Mouse (Mus musculus): ENCODE data around the gene Rgcc. TPM values are rescaled to one million over a fixed set of nuclear protein-coding genes. Genes with fewer than 3 reads are reported as not detected.

Rgcc gene
- total RNA-seq, 2 experiments from 2014 or later: 41.4 to 42.2 TPM

DNA sequence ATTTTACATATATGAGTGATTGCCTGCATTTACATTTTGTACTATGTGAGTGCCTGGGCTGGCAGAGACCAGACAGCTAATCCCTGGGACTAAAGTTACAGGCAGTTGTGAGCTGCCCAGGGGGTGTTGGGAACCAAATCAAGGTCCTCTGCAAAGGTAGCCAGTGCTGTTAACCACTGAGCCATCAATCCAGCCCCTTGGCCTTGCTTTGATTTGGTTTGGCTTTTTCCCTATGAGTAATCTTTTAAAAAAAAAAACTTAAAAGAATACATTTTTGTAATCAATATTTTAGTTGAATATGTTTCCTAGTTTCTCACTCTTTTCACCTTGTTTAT lies 59.1 kb downstream of the Rgcc start:
- no peak for DNase-seq (ENCODE audit: low spot score in 2 of 2)

DNA sequence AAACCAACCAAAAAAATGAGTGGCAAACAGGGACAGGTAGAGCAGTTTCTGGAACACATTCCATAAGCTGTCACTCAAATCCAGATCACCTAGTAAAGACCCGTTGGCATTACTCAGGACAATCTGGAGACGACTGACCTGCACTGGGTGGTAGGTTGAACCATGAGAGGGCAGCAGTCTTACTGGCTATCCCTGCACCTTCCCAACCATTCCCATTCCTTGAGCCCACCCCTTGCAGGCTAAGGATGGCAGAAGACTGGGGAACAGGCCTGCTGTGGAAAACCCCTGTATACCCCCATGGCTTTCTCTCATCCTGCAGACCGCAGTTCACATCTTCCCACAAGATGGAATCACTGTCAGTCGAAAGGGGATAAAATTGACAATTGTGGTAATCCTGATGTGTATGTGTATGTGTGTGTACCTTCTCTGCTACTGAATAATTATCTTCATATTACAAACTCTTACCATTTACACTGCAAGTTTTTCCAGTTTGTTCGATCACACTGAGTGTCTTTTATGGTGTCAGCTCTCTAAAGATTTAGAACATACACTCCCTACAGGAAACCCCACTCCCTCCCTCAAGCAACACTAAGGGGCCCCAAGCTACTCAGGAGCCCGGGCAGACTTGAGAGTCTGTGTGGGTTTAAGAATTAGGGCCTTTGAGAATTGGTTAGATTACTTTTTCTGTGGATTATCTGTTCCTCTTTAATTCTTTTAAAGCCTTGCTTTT lies 59.6 kb downstream of the Rgcc start:
- DNase-seq (ENCODE audit: low spot score in 2 of 2): no peak

DNA sequence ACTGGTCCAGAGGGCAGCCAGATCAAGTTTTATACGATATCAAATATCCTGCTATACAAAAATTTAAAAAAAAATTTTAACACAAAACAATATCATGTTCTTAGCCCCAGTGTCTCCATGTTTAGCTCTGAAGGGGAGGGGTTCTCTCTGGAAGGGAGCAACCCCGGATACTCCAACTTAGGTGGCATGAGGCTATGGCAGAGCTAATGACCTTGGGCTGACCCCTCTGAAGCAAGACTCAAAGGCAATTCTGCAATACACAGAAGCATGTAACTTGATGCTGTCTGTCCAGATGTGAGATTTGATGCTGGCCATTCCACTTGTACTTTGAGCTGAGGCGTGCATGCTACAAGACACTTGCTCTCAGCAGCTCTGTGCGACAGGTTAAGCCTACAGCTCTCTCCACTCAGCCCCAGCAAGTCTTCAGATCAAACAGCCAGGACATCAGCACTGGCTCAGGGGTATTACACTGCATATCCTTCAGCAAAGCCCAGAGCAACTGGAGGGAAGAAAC lies 60.3 kb downstream of the Rgcc start:
- no peak for DNase-seq (ENCODE audit: low spot score in 2 of 2)

DNA sequence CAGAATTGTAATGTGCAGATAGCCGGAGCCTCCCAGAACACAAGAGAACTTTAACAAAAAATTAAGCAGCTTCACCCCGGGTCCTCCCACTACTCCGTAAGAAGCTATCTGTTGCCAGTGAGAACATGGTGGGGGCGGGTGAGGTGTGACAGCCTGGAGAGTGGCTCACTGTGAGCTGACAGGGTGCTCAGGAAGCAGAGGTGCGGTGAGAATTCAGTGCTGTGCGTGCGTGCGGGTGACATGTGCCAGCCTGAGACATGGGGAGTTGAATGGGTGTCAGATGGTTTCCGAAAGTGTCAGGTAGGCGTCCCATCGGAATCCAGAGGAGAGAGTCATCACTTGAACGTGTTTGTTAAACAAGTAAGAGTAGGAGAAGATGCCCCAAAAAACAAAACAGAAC lies 62.0 kb downstream of the Rgcc start:
- no peak for DNase-seq (ENCODE audit: low spot score in 2 of 2)

Other genes with a start within 250 kb of the Rgcc start
- not detected for gene Zfp957, start 54.3 kb downstream of the Rgcc start, total RNA-seq (2021)
- gene Naa16, start 89.1 kb upstream of the Rgcc start, total RNA-seq (2021): 10 to 100 TPM; 12.4 to 13.8 TPM
- gene Mtrf1, start 96.1 kb upstream of the Rgcc start, total RNA-seq (2021): 1 to 10 TPM; 5.5 to 6.8 TPM
- 10 to 100 TPM; 42.9 to 48.0 TPM for gene Kbtbd7, start 124.9 kb upstream of the Rgcc start, total RNA-seq (2021)
- 1 to 10 TPM; 1.2 to 1.3 TPM for gene Kbtbd6, start 150.2 kb upstream of the Rgcc start, total RNA-seq (2021)
- gene Elf1, start 179.5 kb upstream of the Rgcc start, total RNA-seq (2021): 1 to 10 TPM; 4.7 to 5.1 TPM
- 10 to 100 TPM; 50.0 to 54.8 TPM for gene Wbp4, start 179.9 kb upstream of the Rgcc start, total RNA-seq (2021)